Mouse (Mus musculus) midbrain, embryonic 14.5 days (tissue): ENCODE data around the gene Sox6. TPM values are rescaled to one million over a fixed set of nuclear protein-coding genes. Genes with fewer than 3 reads are reported as not detected.

Experiments used
- ATAC-seq: fragments of 200-750 bp; cut with Nextera tagmentation; 2 replicates; pipeline ENCODE4 v1.8.0; 2017; ENCODE audit warnings: moderate number of reproducible peaks, moderate library complexity; ENCODE audit not compliant: low FRiP score, low TSS enrichment
- DNase-seq: peaks from one replicate; pipeline ENCODE4 v3.0.0-alpha.2; 2015
- H3K27ac ChIP-seq: fragments of 300-500 bp; sonication (generic); replicated peaks from 2 replicates; pipeline ENCODE4 v1.5.1; 2014; ENCODE audit warnings: mild to moderate bottlenecking, low read depth, low read length, moderate library complexity
- H3K27me3 ChIP-seq: fragments of 300-500 bp; sonication (generic); 2 replicates; pipeline ENCODE4 v1.6.1; 2014; ENCODE audit warnings: low read length, control low read depth, mixed read lengths; ENCODE audit not compliant: control insufficient read depth, insufficient read depth
- H3K36me3 ChIP-seq: fragments of 300-500 bp; sonication (generic); 2 replicates; pipeline ENCODE4 v1.6.1; 2014; ENCODE audit warnings: low read length, control low read depth; ENCODE audit not compliant: control insufficient read depth, insufficient read depth
- H3K4me1 ChIP-seq: fragments of 300-500 bp; sonication (generic); 2 replicates; pipeline ENCODE4 v1.6.1; 2014; ENCODE audit warnings: mild to moderate bottlenecking, antibody characterized with exemption, low read length, control low read depth; ENCODE audit not compliant: control insufficient read depth, insufficient read depth
- H3K4me2 ChIP-seq: fragments of 300-500 bp; sonication (generic); 2 replicates; pipeline ENCODE4 v1.6.1; 2014; ENCODE audit warnings: mild to moderate bottlenecking, low read length, moderate library complexity
- H3K4me3 ChIP-seq: fragments of 300-500 bp; sonication (generic); replicated peaks from 2 replicates; pipeline ENCODE4 v1.5.1; 2014; ENCODE audit warnings: low read depth, low read length
- H3K9ac ChIP-seq: fragments of 300-500 bp; sonication (generic); replicated peaks from 2 replicates; pipeline ENCODE4 v1.6.1; 2014; ENCODE audit warnings: mild to moderate bottlenecking, low read length, moderate library complexity
- H3K9me3 ChIP-seq: fragments of 300-500 bp; sonication (generic); 2 replicates; pipeline ENCODE4 v1.6.1; 2016; ENCODE audit warnings: low read length, control low read depth, mixed read lengths; ENCODE audit not compliant: control insufficient read depth
- WGBS: fragments of 180-500 bp; shearing (Covaris S2); extraction: QIAGEN DNeasy Blood & Tissue Kit; methylation state at CpG from one replicate; pipeline ENCODE4 v1.1.7; 2014; 5-methylcytosine and 5-hydroxymethylcytosine counted together
- polyA plus RNA-seq: library from polyadenylated mRNA; unstranded; fragments of >200 nt; fragmentation: Nextera tagmentation; extraction: Ambion mirVana; gene quantifications from 2 replicates; pipeline ENCODE4 v1.2.1, GENCODE M21; 2014

Gene Sox6
- polyA plus RNA-seq, 1 experiment from 2014 or later, result 52.1 TPM

DNA sequence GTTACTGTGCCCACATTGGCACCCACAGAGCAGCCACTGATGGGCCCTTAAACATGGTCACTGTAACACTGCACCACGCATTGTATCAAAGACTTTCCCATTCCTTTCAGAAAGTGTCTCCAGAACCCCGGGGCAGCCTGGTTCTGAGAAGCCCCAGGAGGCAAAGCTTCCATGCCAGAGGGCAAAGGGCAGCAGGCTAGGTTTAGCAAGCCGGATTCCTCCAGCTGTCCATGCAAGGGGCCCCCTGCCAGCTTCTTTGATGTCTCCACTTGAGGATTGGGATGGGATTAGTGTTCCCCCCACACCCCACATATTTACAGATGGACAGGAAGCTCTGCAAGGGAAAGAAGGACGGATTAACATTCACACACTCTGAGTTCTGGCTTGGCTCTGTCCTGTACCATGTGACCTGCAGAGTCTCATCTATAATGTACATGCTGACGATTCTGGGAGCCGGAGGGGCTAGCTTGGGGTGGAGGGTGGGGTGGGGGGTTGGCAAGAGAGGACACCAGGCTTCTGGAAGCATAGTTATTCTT, 592.0 kb downstream of the Sox6 start:
- Histone ChIP-seq H3K9me3 (no peaks in the 10 kb centered on the region), H3K27ac (no peak overlapping the region), H3K4me1 (0 out of 2 replicates have a peak, but pooled peaks cover 3% of the 10 kb centered on the region), H3K4me3 (no peak overlapping the region), H3K4me2 (no peak overlapping the region), H3K27me3 (no peaks in the 10 kb centered on the region), H3K36me3 (no peaks in the 10 kb centered on the region), H3K9ac (no peak overlapping the region)
- DNase-seq (no peak), ATAC-seq (no peak)
- WGBS, result 13% methylated on average over 6 of the region's 6 CpGs

DNA sequence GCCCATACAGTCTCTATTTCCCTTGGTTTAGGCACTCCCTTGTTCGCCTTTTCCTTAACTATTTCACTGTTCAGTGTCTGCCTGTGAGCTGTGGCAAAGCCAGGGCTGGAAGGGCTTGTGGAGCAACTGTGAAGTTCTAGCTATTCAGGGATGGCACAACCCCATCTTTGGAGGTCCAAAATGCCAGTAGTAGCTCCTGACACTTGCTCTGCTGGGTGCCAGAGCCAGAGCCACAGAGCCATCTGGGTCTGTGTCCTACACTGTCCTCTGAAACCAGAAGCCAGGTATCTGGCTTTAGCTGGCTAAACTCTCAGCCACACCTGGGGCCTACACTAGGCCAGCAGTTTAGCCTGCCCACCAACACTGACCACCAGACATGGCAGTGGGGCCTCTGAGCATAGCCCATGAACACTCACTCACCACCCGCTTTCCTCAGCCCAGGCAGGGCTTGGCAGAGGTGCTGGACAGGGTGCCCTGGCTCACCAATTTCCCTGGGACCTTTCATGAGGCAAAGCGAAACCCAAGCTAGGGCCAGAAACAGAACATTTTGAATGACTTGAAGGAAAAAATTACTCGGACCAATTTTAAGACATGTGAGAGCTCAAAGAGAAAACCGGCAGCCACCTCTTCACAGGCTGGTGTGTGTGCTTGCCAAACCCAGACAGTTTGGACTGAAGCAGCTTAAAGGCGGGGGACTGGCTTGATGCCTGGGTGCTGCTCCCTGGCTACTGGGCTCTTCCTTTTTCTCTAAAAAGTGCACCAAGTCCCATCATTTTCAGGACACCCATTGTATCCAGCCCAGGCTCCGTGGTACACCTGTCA, 612.2 kb downstream of the Sox6 start:
- Histone ChIP-seq H3K4me1 (no peaks in the 10 kb centered on the region), H3K4me3 (no peak overlapping the region), H3K36me3 (no peaks in the 10 kb centered on the region), H3K27ac (no peak overlapping the region), H3K9ac (no peak overlapping the region), H3K27me3 (no peaks in the 10 kb centered on the region), H3K4me2 (no peak overlapping the region), H3K9me3 (no peaks in the 10 kb centered on the region)
- ATAC-seq, result no peak
- 87% methylated on average over 7 of the region's 7 CpGs for WGBS
- no peak for DNase-seq

DNA sequence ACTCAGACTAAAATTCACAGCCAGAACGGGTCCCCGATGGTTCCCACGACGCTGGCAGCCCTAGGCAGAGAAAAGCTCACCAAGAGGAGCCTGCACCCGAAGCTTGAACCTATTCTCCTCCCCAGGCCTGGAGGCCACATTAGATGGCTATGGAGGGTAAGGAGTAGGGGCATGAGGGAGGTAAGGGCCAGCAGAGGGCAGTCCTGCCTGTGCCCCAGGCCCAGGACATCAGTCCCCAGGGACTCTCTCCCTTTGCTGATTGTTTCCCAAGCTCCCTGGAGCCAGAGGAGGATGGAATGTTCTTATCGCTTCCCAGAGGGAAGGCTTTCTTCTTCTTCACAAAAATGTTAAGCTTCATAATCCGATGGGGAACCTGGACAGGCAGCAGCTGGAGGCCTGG, 615.8 kb downstream of the Sox6 start:
- no peak overlapping the region for H3K4me2 ChIP-seq
- no peak overlapping the region for H3K27ac ChIP-seq
- H3K9ac ChIP-seq, result no peak overlapping the region
- DNase-seq (no peak), ATAC-seq (no peak)
- H3K4me1 ChIP-seq, result peaks cover 4% of the 10 kb centered on the region; the same call in 1 of the 2 replicates
- 69% methylated on average over 7 of the region's 7 CpGs for WGBS
- H3K36me3 ChIP-seq, result no peaks in the 10 kb centered on the region
- H3K9me3 ChIP-seq, result no peaks in the 10 kb centered on the region
- no peak overlapping the region for H3K4me3 ChIP-seq
- H3K27me3 ChIP-seq, result no peaks in the 10 kb centered on the region

DNA sequence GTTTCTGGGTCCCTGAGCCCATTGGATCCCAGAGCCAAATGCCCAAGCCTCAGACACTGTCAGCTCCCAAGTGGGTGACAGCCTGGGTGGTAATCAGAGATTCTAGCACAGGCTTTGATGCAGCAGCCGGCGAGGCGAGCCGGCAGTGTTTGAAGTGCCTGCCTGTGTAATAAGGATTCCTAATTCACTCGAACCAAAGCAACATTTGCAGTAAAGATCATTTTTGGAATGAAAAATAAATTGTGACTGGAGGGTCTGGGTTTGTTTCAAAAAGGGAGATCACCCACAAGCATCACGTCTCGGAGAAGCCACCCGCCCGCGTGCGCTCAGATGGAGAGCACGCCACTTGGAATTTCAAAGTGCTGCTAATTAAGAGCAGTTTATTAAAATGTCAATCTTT, 617.6 kb downstream of the Sox6 start:
- Histone ChIP-seq H3K4me1 (peaks cover 4% of the 10 kb centered on the region; the same call in 1 of the 2 replicates), H3K4me2 (no peak overlapping the region), H3K4me3 (no peak overlapping the region), H3K27ac (no peak overlapping the region), H3K9me3 (no peaks in the 10 kb centered on the region), H3K27me3 (no peaks in the 10 kb centered on the region), H3K9ac (0 out of 2 replicates have a peak overlapping the region, but pooled peaks have one; percentile 3), H3K36me3 (no peaks in the 10 kb centered on the region)
- DNase-seq, result peak; percentile 60
- 47% methylated on average over 12 of the region's 12 CpGs for WGBS
- ATAC-seq, result no peak

Other genes with a start within 250 kb of the Sox6 start
- 342 and 379 TPM in 2 replicates for gene 1110004F10Rik, start 601 bp upstream of the Sox6 start, polyA plus RNA-seq
- 0.45 and 1.3 TPM in 2 replicates for gene Gm4353, start 45.8 kb upstream of the Sox6 start, polyA plus RNA-seq